In the genomic region with DNA sequence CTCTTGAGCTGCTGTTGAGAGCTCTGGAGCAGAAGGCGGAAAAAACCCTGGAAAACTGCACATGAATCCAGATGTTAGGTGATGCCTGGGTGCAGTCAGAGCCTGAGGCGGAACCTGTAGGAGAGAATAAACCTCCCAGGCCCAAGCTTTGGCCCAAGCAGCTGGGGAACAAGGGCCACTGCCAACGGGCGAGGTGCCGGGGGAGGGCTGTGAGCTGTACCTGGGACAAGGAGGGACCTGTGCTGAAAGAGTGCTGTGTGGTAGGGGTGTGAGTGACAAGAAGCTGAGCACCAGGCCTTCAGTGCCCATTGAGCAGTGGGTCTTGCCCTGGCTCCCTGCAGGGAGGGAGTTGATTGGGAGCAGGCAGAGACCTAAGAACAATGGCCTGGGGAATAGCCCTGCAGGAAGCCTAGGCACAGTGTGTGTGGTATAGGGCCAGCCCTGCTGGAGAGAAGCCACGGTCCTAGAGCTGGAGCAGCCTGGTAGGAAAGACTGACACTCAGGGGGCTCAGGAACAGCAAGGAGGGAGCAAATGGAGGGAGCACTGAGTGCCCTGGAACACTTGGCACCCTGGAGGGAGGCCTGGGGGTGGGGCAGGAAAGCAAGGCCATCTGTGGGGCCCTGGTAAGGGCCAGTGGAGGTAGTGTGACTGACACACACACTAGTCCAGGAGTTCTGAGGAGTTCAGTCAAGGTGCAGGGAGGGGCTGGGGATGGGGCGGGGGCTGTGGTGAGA, we compare ENCODE assay signal across 7 mouse cellular contexts. TPM values are rescaled to one million over a fixed set of nuclear protein-coding genes. Genes with fewer than 3 reads are reported as not detected.
DNase-seq lines count a peak whose midpoint lies in the region; ATAC-seq and TF ChIP-seq lines count a peak whose summit lies in the region.

No protein-coding gene starts in this region.

- peak overlapping the region; percentile 38; the same call in 1 of the 2 replicates for H3K9ac ChIP-seq in lung, embryonic 16.5 days (ENCODE audit: low read length)
- H3K9ac ChIP-seq in forebrain, embryonic 12.5 days = peak overlapping the region; percentile 25; the same call in 1 of the 2 replicates
- peak overlapping the region; percentile 3; the same call in 1 of the 2 replicates for H3K9ac ChIP-seq in liver, embryonic 11.5 days (ENCODE audit: low read depth, low read length)

- peak; percentile 29; the same call in 1 of the 2 replicates for ATAC-seq in lung, embryonic 16.5 days (ENCODE audit: low read depth)
- peak; percentile 30; the same call in 1 of the 2 replicates for ATAC-seq in forebrain, embryonic 12.5 days (ENCODE audit: low FRiP score)
- ATAC-seq in liver, embryonic 11.5 days (replicated peaks; ENCODE audit: low FRiP score) = peak; percentile 58

- no peaks in the 10 kb centered on the region for H3K36me3 ChIP-seq in lung, embryonic 16.5 days (ENCODE audit: control insufficient read depth, insufficient read depth, low read length)
- H3K36me3 ChIP-seq in forebrain, embryonic 12.5 days (replicated peaks) = no peaks in the 10 kb centered on the region
- peaks cover 7% of the 10 kb centered on the region for H3K36me3 ChIP-seq in liver, embryonic 11.5 days (ENCODE audit: control insufficient read depth, insufficient read depth, low read length)
- no peaks in the 10 kb centered on the region for H3K36me3 ChIP-seq in thymus, adult 2 months (ENCODE audit: control insufficient read depth, insufficient read depth, low read length)

- H3K27ac ChIP-seq in lung, embryonic 16.5 days (ENCODE audit: low read length) = no peak overlapping the region
- H3K27ac ChIP-seq in forebrain, embryonic 12.5 days = peak overlapping the region; percentile 65
- H3K27ac ChIP-seq in liver, embryonic 11.5 days (ENCODE audit: low read depth, low read length) = 0 out of 2 replicates have a peak overlapping the region, but pooled peaks have one; percentile 28
- no peak overlapping the region for H3K27ac ChIP-seq in thymus, adult 2 months (ENCODE audit: control insufficient read depth, insufficient read depth, low read length)

- no peak overlapping the region for H3K4me3 ChIP-seq in lung, embryonic 16.5 days (ENCODE audit: low read length)
- H3K4me3 ChIP-seq in forebrain, embryonic 12.5 days (replicated peaks) = no peak overlapping the region
- no peak overlapping the region for H3K4me3 ChIP-seq in liver, embryonic 11.5 days (ENCODE audit: low read depth, low read length)
- H3K4me3 ChIP-seq in thymus, adult 2 months (ENCODE audit: control insufficient read depth, insufficient read depth, low read length) = no peak overlapping the region

- no peaks in the 10 kb centered on the region for H3K27me3 ChIP-seq in lung, embryonic 16.5 days (ENCODE audit: control insufficient read depth, insufficient read depth, low read depth, low read length)
- H3K27me3 ChIP-seq in forebrain, embryonic 12.5 days = no peaks in the 10 kb centered on the region
- no peaks in the 10 kb centered on the region for H3K27me3 ChIP-seq in liver, embryonic 11.5 days (replicated peaks; ENCODE audit: control insufficient read depth, insufficient read depth, low read length)
- H3K27me3 ChIP-seq in thymus, adult 2 months (ENCODE audit: control insufficient read depth, insufficient read depth, low read length) = no peaks in the 10 kb centered on the region

- H3K4me1 ChIP-seq in lung, embryonic 16.5 days (replicated peaks; ENCODE audit: control insufficient read depth, insufficient read depth, low read length) = peaks cover 21% of the 10 kb centered on the region
- peaks cover 47% of the 10 kb centered on the region for H3K4me1 ChIP-seq in forebrain, embryonic 12.5 days
- H3K4me1 ChIP-seq in liver, embryonic 11.5 days (replicated peaks; ENCODE audit: control insufficient read depth, insufficient read depth, low read length) = peaks cover 41% of the 10 kb centered on the region
- peaks cover 40% of the 10 kb centered on the region for H3K4me1 ChIP-seq in thymus, adult 2 months (replicated peaks; ENCODE audit: control insufficient read depth, insufficient read depth, low read length)

- no peak for TF ChIP-seq POLR2A in thymus, adult 2 months (IDR thresholded peaks at IDR 0.05; ENCODE audit: control insufficient read depth, extremely low read depth, insufficient read depth, low read length, poor library complexity)

- DNase-seq in lung, postnatal 14 days = no peak
- DNase-seq in liver, embryonic 11.5 days (ENCODE audit: low spot score) = no peak
- DNase-seq in thymus, adult 2 months = no peak
- DNase-seq in ovary, postnatal 14 days (ENCODE audit: low spot score) = no peak
- no peak for DNase-seq in ovary, adult 18-20 months (ENCODE audit: low spot score)

- H3K4me2 ChIP-seq in lung, embryonic 16.5 days (ENCODE audit: low read depth, low read length) = no peak overlapping the region
- no peak overlapping the region for H3K4me2 ChIP-seq in forebrain, embryonic 12.5 days
- no peak overlapping the region for H3K4me2 ChIP-seq in liver, embryonic 11.5 days

- no peak for TF ChIP-seq CTCF in thymus, adult 2 months (IDR thresholded peaks at IDR 0.05; ENCODE audit: borderline replicate concordance, control insufficient read depth, extremely low read depth, insufficient read depth, low read length, poor library complexity)

- WGBS in lung, embryonic 16.5 days = 63% methylated on average over 7 of the region's 7 CpGs
- 25% methylated on average over 7 of the region's 7 CpGs for WGBS in forebrain, embryonic 12.5 days
- WGBS in liver, embryonic 11.5 days = 68% methylated on average over 7 of the region's 7 CpGs
- 89% methylated on average over 7 of the region's 7 CpGs for WGBS in thymus, adult 2 months

- no peaks in the 10 kb centered on the region for H3K9me3 ChIP-seq in lung, embryonic 16.5 days (ENCODE audit: control insufficient read depth, low read length)
- no peaks in the 10 kb centered on the region for H3K9me3 ChIP-seq in forebrain, embryonic 12.5 days
- H3K9me3 ChIP-seq in liver, embryonic 11.5 days (ENCODE audit: control insufficient read depth, low read length) = no peaks in the 10 kb centered on the region

RNA-seq across cellular contexts. Expression of a gene that starts 17.3 kb away (rescaled TPM):
- 50.7 and 53.0 TPM in 2 replicates for polyA plus RNA-seq in lung, embryonic 16.5 days (2015; fragmentation: Nextera tagmentation; extraction: Ambion mirVana)
- polyA plus RNA-seq in forebrain, embryonic 12.5 days (2016; fragmentation: Nextera tagmentation; extraction: Ambion mirVana) = 49.1 and 65.9 TPM in 2 replicates
- polyA plus RNA-seq in liver, embryonic 11.5 days (2014; fragmentation: Nextera tagmentation; extraction: Ambion mirVana) = 40.2 and 47.4 TPM in 2 replicates
- 151 and 153 TPM in 2 replicates for polyA plus RNA-seq in thymus, adult 2 months (2012; rRNA removed)

RNA-seq across cellular contexts. Expression of a gene that starts 22.2 kb away (rescaled TPM):
- not detected in 2 replicates for polyA plus RNA-seq in lung, embryonic 16.5 days (2015; fragmentation: Nextera tagmentation; extraction: Ambion mirVana)
- 0.31 TPM in 1 of 2 replicates, not detected in the other for polyA plus RNA-seq in forebrain, embryonic 12.5 days (2016; fragmentation: Nextera tagmentation; extraction: Ambion mirVana)
- polyA plus RNA-seq in liver, embryonic 11.5 days (2014; fragmentation: Nextera tagmentation; extraction: Ambion mirVana) = 0.55 and 0.66 TPM in 2 replicates
- polyA plus RNA-seq in thymus, adult 2 months (2012; rRNA removed) = 0.75 TPM in 1 of 2 replicates, not detected in the other

RNA-seq across cellular contexts. Expression of a gene that starts 59.4 kb away (rescaled TPM):
- polyA plus RNA-seq in lung, embryonic 16.5 days (2015; fragmentation: Nextera tagmentation; extraction: Ambion mirVana) = 10.4 and 10.7 TPM in 2 replicates
- polyA plus RNA-seq in forebrain, embryonic 12.5 days (2016; fragmentation: Nextera tagmentation; extraction: Ambion mirVana) = 34.7 and 37.6 TPM in 2 replicates
- 58.2 and 61.5 TPM in 2 replicates for polyA plus RNA-seq in liver, embryonic 11.5 days (2014; fragmentation: Nextera tagmentation; extraction: Ambion mirVana)
- 45.9 and 66.8 TPM in 2 replicates for polyA plus RNA-seq in thymus, adult 2 months (2012; rRNA removed)

Comparison
In these comparisons a context has a peak if more than half of its experiments do, and no peak if none do; other contexts are left out.
1. H3K27ac ChIP-seq: peak in forebrain, embryonic 12.5 days (single experiment) and liver, embryonic 11.5 days (single experiment); none in lung, embryonic 16.5 days (single experiment) and thymus, adult 2 months (single experiment).
2. Peak in every context shown above with its lines, with median percentiles within 50 percentile points of each other: ATAC-seq and H3K9ac ChIP-seq.